Mouse (Mus musculus): ENCODE data around the gene Gli3.

GRCm38 (mm10) chr13:15488065-15488464 lies 25.0 kb downstream of the Gli3 start:
- no peak for TF ChIP-seq POLR2A (IDR thresholded peaks at IDR 0.05; ENCODE audit: borderline replicate concordance, low read depth, low read length)
- TF ChIP-seq CTCF (IDR thresholded peaks at IDR 0.05; ENCODE audit: low read depth, low read length) = no peak

Measured in bone marrow macrophage, adult 2 months (primary cell).